Mouse (Mus musculus) urinary bladder, postnatal 4 days (tissue): ENCODE measurements around the gene Lman1l.

Experiments
- DNase-seq, 2 experiments: peaks; one replicate each; pipeline ENCODE4 v3.0.0; 2021 to 2022; ENCODE audit warnings: low spot score in 2 of 2

The Lman1l gene

GRCm38 (mm10) chr9:57584991-57585390 is 35.6 kb downstream of the Lman1l start:
- DNase-seq, result no peak

GRCm38 (mm10) chr9:57577144-57577849 is 43.3 kb downstream of the Lman1l start:
- DNase-seq, result no peak

DNA sequence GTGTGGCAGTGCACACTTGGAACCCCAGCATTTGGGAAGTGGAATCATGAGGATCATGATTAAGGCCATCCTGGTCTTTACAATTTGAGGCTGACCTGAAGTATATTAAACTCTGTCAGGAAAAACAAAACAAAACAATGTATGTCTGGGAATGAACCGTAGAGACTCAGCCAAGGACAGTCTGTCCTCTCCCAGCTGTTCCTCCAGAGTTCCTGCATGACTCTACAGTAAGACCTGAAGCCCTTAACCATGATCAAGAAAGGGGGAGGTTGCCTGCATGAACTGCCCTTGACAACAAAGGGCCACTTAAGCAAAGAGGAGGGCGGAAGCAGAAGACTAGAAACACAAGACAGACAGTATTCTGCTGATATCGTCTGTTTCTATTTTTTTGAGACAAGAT is 45.0 kb downstream of the Lman1l start:
- no peak for DNase-seq

- no peak for DNase-seq
These were observed 46.2 kb downstream of the Lman1l start for GRCm38 (mm10) chr9:57574397-57574796.

DNA sequence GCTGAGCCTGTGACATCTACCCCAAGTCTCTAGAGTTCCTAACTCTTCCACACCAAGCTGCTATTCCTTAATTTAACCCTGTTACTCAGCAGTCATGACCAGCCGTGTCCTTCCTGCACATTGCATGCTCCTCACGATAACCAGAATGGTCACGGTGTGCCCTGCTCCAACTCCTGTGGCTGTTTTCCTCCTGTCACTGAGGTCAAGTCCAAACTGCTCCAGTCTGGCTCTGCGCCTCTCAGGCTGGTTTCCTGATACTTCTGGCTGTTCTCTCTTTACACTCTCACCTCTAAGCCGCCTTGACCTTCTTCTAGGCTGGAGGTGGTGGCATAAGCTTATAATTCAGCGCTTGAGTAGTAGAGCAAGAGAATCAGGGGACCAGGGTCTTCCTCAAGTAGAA is 52.1 kb downstream of the Lman1l start:
- no peak for DNase-seq

DNA sequence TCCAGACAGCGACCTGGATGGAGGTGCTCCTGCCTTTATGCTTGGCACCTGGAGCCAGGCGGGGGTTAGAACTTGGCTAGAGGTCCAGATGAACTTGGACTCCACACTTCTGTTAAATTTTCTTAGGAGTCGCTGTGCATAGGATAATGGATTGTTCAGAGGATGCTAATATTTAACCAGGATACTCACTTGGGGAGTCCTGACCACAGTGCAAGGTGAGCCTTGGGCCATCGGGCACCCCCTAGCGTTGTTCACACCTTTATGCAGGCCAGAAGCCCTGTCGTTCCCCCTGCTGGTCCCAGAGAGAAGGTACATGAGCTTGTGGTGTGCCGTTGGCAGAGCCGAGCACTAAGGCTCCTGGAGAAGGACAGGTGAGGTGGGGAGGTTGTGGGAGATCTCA is 53.7 kb downstream of the Lman1l start:
- no peak for DNase-seq

DNA sequence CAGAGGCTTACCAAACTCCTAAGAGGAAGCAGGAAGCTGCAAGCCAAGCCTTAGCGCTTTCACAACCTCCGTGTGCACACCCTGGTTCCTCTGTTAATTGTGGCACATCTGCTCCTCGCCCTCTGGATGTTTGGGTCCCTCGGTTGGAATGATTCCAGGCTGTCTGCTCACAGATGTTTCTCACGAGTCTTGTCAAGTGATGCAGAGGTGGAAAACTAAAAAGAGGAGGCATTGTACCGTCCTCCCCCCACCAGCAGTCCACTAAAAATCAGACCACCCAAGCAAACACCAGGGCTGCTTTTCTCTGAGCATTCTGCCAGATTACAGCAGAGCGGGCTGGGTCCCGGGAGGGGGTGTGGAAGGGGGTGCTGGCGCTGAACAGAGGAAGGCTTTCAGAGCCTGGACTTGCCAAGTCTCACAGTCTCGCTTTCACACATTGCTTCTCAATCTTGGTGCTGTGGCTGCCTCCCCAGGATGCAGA is 54.8 kb downstream of the Lman1l start:
- peak in 1 of 2 experiments; percentile 73 for DNase-seq

GRCm38 (mm10) chr9:57564609-57565008 is 56.0 kb downstream of the Lman1l start:
- no peak for DNase-seq

DNA sequence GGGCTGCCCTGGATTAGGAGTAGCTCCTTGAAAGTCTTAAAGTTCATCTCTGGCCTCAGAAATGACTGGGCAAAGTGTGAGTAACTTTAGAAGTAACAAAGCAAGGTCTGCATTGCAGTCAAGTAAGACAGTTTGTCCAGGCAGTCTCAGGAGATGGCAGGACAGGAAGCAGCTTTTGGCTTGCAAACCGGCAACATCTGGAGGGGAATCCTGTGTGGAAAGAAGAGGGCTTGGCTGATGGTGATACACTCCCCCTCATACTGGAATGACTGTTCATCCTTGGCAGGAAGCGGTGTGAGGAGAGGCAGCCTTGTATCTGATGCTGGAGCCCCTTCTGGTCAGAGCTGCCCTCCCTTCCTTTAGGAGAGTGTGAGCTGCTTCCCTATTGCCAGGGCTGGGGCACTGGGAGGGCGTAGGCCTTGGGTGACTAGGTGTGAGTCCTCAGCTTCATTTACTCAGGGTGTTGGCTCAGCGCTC is 57.6 kb downstream of the Lman1l start:
- DNase-seq, result peak in 1 of 2 experiments; percentile 66

DNA sequence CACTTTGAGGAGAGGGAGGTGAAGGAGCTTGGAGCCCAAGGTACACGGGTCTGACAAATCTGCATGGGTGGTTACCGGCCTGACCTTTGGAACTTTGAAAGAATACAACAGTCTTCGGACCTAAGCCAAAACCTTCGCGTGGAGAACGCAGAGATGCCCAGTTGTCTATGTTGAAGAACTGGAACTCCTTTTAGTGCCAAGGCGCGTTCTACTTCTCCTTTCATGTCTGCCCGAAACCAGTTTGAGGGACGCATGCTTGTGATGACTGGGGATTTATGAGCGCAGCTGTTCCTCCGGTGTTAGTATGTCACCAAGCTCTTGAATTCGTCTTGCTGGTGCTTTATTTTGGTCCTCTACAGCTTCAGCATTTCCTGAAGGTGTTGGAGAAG is 58.9 kb downstream of the Lman1l start:
- no peak for DNase-seq

DNA sequence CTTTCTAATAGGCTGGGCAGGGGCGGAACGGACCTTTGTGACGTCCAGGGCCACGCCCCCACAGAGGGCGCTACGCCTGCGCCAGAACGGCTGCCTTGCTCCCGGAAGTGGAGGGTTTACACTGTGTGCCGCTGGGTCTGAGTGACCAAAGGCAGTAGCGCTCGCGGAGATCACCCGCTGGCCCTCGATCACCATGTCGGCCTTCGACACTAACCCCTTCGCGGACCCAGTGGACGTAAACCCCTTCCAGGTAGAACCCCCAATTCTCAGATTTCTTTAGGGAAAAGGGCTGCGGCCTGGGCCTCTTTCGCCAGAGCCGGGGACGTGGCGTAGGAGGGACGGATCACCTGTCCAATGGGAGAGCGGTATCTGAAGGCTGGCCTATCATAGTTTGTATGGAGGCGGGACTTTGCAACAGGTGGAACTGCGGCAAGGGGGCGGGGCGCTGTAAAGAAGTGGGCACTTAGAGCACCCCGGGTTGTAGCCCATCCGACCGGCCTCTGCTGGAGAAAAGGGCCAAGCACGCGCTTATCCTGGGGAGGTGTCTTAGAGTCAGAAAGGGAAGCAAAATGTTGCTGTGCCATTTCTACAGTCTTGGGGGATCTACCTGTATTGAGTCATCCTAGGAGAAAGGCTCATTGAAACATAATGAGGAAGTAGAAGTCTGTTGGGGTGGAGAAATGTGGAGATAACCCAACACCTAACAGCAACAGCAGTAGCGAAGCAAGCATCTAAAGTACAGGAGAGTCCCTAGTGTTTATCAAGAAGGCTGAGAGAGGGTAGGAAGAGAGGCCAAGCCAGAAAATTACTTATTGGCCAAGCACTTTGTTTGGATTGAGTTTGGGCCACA is 59.5 kb downstream of the Lman1l start, which contains the start of gene Scamp2:
Scamp2 (plus strand) TSS at position 83 of the 850 bp plus-strand sequence.
- peak; percentile 88 to 89 for DNase-seq

DNA sequence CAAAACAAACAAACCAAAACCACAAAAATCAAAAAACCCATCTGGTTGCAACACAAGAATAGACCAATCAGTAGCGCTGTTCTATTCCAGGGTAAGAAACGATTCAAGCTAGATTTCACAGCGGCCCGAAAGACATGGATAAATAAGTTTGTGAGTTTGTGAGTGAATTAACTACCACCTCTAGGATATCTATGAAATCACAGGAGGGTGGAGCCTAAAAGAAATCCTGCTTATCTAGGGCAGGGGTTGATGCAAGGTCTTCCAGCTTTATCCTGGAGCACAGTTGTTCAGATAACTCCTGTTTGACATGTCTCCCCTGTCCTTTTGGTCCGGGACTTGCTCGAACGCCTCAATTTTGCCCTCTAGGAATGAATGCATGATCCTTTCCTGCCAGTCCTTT is 60.3 kb downstream of the Lman1l start:
- no peak for DNase-seq

DNA sequence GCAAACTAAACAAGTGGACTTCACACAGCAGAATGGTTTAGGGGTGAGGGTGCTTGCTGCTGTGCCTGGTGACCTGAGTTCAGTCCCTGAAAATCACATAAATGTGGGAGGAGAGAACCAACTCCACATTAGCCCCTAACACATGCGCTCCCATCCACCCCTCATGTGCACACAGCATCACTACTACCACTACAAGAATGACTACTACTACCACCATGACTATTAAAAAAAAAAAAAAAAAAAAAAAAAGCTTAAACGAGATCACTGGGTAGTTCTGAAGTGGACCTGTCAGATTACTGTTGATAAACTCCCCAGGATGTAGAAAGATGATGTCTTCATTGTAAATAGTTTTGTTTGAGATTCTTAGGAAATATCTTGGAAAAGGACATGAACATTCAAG is 61.0 kb downstream of the Lman1l start:
- DNase-seq, result no peak

DNA sequence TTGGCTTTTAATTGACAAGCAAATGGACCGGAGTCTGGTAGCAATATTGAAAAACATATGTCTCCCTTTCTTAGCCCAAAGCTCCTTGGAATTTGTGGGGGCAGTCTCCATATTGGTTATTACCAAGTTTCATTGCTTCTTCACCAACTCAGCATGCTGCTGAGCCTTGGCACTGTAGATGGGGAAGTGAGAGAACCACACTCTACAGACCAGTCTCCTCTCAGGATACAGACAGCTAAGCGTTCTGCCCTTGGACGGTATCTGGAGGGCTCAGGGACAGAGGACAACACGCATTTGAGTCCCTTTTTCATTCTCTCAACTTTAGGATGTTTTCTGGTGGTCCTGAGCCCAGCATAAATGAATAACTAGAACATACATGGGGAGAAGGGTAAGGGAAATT is 61.9 kb downstream of the Lman1l start:
- no peak for DNase-seq

GRCm38 (mm10) chr9:57557215-57557614 is 63.4 kb downstream of the Lman1l start:
- no peak for DNase-seq
